Mouse (Mus musculus): ENCODE results near the gene Lrmda. TPM values are rescaled to one million over a fixed set of nuclear protein-coding genes. Genes with fewer than 3 reads are reported as not detected.

Gene Lrmda
- total RNA-seq, 4 experiments from 2014 or later = 1.2 to 2.4 (median 1.3) TPM

DNA sequence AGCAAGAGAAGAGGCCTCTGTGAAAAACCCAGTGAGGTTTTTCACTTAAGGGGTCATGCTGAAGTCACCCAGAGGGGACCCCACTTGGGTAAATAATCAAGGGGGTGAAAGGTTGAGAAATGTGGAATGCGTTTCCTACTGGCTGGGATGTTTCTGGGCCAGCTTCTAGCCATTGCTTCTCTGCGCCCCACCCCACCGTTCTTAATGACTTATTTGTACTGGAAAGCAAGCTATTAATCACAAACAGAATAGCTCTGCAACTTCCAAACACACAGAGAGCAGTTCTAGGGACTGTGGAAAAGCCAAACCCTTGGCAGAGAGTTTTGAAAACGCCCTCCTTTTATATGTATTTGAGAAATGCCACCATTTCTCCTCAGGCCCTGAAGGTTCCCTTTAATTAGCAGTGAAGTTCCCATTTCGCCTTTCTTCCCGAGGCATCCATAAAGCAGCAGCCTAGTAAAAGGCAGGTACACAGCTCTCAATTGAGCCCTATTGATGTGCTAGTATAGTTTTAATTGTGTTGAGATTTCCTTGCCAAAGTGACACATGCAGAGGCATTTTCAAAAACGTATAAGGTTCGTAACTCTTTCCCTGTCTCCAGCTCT lies 70.5 kb downstream of the Lrmda start:
- DNase-seq (ENCODE audit: low spot score in 2 of 2) = no peak

DNA sequence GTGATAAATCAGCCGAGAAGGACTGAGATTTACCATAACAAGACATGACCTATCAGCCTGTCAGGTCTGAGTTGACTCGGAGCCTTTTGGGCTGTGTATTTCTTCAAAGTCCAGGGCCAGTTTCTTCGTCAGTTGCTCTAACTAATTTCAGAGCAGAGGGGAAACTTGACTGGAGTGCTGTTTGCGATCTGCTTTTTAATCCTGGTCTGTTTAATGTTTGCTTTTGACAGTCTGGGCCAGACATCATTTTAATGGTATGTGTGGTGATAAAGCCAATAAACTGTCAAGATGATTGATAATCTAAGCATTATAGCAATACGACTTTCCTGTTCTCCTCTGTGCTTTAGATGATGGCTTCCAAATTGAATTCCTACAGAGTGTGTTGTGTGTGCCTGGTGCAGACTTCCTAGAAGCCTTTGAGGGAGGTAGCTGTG lies 71.3 kb downstream of the Lrmda start:
- no peak for DNase-seq (ENCODE audit: low spot score in 2 of 2)

DNA sequence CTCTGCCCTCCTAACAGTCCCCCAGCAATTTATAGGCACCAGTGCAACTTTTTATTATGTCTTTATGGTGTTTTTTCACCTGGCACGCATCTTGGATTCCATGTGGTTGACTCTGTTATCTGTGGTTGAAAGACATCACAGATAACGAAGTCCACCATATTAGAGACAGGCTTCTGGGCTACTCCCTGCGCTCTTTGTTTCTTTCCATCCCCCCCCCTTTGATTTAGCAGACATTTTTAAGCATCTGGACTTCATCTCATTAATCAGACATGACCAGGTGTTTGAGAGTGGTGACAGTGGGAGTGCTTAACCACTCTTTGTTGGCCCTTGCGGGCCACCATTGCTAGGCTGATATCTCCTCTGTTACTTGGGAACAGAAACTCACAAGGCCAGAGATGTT lies 71.8 kb downstream of the Lrmda start:
- no peak for DNase-seq (ENCODE audit: low spot score in 2 of 2)

DNA sequence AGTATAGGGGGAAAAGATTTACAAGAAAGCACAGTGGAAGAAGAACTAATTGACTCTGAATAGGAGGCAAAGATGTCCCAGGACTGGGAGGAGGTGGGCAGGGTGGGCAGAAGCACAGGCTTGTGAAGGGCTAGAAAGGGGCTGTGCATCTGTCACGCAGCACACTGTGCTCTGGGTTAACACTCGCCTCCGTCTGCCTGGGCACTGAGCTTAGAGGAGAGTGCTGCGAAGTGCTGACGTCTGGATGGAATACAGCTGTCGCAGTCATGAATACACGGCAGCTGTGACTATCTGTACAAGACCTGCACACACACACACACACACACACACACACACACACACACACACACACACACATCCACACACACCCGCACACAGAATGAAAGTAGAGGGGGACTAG lies 73.6 kb downstream of the Lrmda start:
- no peak for DNase-seq (ENCODE audit: low spot score in 2 of 2)

DNA sequence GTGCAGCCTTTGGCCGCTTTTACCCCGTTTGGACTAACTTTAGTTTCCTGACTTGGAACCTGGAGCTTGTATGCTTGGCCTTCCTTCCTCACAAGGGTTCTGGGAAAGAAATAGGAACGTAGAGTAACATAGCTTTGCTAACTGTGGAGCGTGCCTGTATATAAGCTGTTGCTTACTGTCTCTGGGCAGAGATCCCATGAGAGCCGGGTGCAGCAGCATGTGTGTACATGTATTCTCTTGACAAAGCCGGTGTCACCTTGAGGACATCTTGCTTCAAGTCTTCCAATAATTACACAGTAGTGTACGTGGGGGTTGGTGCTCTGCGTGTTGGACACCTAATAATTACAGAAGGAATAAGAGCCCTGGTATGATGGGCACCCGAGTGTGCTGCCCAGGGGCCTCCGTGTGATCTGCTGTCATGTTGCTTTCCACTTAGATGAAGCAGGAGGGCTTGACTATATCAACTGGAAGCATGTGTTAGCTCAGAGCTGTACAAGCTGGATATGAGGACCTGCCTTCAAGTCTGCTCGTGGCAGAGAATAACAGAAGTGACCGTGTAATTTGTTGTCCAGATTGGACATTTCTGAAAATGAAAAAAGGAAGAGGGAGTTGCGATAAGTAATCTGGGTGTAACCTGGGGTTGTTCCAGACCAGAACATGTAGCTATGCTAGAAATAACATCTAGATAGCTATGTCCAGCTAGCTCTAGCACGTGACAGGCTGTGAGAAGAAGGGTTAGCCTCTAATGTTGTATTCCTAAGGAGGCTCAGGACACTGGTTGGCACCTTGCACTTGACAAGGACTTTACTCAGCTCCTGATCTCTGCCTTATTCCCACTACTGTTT lies 82.7 kb downstream of the Lrmda start:
- DNase-seq (ENCODE audit: low spot score in 2 of 2) = no peak

DNA sequence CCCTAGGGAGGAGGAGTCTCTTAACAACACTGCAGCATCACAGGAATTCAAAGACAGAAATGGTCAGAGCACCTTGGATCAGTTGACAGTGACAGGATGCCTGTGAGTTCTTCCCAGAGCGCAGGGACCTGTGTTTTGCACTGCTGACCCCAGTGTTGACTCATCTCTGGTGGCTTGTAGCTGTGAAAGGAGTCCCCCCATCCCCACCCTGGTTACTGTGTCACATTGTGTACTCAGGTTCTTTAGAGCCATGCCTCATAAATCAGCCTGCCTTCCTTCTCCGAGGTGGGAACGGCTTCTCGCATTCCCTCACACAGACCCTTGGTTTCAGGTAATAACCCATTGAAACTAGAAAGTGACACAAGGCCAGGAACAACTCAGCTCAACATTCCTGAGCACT lies 86.3 kb downstream of the Lrmda start:
- DNase-seq (ENCODE audit: low spot score in 2 of 2) = no peak

DNA sequence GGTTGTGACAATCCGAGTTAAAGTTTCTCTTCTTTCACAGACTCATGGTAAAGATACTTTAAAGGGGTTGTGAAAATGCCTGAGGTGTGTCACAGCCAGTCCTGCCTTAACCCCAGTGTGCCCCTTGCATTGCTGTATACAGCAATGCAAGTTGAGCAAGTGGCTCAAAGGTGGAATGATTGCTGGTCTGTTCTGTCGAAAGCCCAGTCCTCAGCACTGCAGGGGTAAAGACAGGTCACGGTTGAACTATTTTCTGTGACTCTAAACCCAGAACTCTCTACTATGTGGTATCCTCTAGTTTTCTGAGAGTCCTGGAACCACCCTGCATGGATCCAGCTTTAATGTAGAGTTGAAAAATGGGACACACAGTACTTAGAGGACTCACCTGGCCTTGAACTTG lies 87.3 kb downstream of the Lrmda start:
- no peak for DNase-seq (ENCODE audit: low spot score in 2 of 2)

DNA sequence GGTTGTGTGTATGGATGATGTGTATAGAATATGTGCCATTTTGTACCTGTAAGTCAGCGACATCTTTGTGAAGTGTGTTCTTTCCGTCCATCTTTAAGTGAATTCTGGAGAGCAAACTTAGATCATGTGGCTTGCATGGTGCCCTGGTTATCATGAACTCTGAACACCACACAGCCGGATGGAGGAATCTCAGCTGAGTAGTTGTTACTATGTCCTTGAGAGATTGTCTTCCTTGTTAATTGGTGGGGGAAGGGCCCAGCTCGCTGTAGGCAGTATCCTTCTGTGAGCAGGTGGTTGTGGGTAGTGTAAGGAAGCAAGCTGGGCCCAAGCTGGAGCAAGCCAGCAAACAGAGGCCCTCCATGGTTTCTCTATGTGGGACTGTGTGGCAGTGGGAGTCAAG lies 89.9 kb downstream of the Lrmda start:
- DNase-seq (ENCODE audit: low spot score in 2 of 2) = no peak

DNA sequence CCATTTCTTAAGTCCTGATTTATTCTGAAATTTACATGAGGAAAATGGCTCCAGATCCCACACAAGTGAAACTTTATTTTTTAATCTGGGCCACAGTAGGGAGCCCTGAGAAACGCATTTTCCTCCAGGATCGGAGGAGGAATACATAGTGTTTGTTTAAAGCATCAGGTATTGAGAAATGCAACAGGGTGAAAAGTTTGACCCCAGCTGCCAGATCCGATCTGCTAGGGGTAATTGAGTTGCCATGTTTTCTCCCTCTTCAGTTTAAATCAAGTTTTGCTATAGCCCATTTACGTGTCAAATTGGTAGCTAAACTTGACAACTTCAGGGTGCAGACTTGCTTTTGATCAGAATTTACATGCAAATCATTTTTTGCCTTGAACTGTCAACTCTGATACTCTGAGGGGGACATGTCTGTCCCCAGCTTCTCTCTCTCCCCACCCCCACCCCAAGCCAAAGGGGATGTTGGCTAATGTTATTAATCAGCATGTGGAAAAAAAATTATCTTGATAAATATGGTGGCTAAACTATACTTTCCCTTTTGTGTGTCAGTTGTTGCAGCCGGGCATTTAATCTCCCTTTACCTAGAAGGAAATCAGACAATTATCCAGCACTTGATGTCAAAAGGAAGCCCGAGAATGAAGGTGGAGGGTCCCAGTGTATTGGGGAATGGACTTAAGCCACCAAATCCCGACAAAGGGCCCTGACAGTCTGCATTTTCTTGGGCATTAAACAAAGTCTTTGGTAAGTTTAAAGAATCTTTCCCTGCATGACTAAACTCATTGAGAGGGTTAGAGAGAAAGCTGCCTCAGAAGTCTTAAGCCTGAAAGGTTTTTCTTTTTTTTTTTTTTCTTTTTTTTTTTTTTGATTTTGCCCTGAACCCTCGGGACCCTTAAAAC lies 94.2 kb downstream of the Lrmda start:
- DNase-seq (ENCODE audit: low spot score in 2 of 2) = no peak

DNA sequence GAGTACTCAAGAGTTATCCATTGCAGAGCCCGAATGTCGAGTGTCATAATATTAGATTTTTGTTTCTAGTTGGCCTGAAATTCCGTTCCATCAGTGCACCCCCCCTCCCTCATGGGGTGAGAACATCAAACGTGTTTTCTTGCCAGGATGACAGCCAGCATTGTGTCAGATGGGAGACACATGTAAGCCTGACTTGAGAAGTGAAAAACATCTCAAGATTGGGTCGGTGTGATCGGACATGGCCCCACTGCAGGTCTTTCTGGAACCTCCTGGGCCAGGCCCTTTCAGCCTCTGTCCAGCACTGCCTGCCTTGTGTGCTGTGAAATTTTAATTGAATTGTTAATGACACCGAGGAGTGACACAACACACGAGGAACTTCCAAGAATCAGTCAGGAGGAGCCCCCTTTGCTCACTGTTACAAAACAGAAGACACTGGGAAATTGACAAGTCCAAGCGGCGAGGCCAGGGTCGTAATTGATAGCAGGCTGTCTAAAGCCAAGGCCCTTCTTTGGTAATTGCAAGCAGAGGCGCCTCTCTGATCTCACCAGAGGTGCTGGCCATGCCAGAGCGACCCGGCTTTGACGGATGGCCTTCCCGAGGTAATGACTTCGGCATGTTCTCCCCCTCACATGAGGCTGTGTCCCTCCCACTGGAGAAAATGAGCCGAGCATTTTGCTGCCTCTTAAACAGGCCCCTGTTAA lies 95.3 kb downstream of the Lrmda start:
- DNase-seq (ENCODE audit: low spot score in 2 of 2) = no peak

DNA sequence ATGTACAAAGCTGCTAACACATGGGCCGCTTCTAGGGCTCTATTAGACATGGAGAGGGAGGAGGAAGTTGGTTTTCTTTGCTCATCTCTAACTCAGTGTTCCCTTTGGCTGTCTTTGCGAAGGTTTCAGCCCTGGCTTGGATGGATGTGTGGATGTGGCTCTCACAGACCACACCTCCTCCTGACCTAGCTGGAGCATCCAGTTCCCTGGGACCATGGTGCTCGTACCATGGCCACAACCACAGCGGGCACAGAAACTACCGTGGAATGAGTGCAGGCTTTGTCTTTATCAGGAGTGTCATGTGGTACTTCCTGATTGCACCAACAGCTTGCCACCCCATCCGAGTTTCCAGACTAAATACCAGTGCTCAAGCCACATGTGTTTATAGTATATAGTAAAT lies 98.6 kb downstream of the Lrmda start:
- no peak for DNase-seq (ENCODE audit: low spot score in 2 of 2)

DNA sequence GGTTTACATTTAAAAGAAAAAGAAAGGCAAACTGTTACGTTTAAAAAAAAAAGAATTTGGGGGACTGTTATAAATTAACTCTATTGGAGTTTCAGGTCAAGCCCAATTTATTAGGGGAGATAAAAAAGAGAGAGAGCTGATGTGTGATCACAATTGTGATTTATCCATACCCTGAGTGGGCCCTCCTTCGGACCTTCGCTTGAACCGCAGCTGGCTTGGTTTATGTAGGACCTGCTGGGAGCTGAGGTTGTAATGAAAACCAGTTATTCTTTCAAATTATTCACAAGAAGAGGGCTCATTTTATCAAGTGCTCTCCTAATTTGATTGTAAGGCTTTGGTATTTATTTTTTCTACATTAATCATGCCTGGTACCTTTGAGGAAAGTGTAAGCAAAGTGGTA lies 99.0 kb downstream of the Lrmda start:
- DNase-seq (ENCODE audit: low spot score in 2 of 2) = no peak

DNA sequence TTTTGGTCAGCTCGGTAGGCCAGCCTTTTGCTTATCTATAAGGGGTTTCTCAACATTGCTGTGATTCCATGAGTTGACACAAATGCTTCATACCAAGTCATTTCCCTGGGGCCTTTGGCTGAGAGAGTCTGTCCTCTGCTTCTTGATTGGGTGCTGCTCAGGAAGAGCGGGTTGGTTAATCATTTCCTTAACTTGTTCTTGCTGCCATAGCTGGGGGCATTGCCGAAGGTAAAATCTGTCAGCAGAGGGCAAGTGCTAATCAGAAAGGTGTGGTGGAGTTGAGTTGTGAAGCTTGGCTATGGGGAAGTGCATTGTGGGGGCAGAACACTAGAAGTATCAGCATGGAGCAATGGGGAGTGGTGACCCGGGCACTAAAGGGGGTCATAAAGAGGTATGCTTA lies 106.8 kb downstream of the Lrmda start:
- DNase-seq (ENCODE audit: low spot score in 2 of 2) = no peak

DNA sequence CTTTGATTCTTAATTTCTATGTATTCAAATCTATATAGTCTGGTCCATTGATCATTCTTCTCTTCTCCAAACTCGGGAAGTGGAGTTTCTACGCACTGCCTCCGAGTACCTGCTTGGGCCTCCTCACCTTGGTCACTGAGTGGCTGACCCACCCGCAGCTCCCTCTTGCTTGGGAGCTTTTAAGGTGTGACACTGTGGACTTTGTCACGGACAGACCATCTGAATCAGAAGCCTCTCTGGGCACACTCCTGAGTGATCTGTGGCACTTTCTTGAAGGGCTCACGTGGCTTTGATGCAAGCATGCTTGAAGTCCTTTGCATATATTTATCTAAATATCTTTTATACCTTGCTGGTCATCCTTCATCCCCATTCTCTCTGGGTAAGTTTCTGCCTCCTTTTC lies 107.3 kb downstream of the Lrmda start:
- no peak for DNase-seq (ENCODE audit: low spot score in 2 of 2)

DNA sequence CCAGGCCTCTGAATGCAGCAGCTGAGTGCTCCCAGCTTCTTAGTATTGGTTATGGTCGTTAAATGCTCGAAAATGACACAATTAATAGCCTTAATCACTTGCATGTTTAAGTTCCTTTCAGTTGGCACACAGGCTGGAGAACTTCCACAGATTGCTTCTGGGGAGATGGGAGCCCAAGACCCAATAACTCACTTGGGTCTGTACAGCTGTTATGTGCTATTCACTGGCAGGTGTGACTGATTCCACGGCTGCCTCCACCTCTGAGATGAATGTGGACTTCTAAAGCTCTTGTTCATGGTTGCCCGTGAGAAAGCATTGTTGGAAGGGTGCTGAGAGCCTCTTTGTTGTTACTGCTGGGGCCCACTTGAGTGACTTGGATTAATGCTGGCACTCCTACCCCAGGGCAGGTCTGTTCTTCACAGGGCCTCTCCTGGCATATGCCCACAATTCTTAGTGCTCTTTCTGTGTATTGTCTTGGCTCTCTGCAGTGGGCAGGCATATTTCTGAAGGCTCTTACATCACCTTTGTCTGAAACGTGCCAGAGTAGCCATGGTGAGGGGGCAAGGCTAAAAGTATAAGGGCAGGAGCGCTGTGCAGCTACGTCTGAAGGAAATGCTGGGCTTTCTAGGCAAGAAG lies 111.6 kb downstream of the Lrmda start:
- DNase-seq (ENCODE audit: low spot score in 2 of 2) = no peak

DNA sequence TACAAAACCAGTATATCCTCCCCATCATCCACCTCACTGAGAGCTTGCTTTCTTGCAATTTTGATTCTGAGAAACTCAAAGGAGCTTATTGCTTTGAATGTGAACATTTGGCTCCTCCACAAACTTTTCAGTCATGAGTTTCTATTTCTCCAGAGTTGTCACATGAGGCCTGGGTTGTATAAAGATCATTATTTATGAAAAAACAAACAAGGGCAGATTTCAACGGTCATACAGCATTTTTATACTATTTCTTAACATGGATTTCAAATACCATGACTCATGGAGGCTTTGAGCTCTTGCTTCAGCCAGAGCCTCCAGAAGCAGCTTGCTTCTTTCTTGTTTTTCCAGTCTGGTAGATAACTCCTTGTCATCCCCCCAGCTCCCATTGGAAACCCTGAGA lies 119.8 kb downstream of the Lrmda start:
- DNase-seq (ENCODE audit: low spot score in 2 of 2) = no peak

DNA sequence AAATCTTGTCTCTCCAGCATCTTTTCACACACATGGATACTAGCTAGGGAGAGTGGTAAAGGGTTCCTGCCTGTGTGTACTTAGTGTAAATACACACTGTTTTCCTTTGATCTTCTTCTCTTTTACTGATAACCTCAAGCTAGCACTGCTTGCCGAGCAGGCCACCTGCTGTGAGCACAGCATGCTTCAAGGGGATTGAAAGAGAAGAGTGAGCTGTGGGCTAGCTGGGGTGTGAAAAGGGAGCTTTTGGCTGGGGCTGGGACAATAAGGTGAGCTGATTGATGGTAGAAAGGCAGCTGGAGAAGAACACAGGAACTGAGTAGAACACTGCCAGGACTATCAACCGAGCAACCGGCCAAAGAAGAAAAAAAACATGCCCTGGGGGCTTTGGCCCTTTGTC lies 124.5 kb downstream of the Lrmda start:
- DNase-seq (ENCODE audit: low spot score in 2 of 2) = no peak

DNA sequence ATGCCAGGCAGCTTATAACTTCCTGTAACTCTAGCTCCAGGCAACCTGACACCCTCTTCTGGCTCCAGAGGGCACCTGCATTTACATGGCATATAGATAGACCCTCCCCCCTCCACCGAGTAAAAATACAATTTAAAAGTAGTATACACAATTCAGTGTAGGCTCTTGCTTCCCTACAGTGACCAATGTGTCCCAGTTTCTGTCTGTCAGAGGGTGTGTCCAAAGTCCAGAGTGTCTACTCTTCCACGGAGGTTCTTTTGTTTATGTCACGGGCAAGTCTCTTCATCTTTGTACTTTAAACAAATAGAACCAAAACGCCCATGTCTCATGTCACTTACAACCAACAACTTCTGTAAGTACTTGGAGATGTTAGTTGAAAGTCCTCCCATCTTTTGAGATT lies 126.4 kb downstream of the Lrmda start:
- DNase-seq (ENCODE audit: low spot score in 2 of 2) = no peak

DNA sequence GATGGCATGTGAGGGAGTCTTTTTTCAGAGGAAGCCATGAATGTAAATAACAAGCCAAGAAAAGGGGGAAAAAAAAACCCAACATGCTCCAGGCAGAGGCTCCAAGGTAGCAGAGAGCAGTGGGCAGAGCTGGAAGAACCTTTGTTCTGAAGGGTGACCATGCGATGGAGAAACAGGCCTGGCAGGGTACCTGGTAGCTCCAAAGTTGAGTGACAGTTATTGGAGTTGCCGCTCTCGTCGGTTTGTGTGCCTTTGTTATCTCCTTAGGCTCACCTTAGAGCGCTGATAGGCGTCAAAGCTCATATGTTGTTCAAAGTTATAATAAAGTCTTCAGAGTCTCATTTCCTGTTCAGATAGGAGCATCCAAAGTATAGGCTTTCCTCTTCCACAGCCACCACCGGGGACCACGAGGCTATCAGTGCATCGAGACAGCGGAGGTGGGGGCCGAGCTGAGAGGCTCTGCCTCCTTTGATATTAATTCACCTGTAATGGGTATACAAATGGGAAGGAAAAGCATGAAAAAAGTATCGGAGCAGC lies 127.1 kb downstream of the Lrmda start:
- no peak for DNase-seq (ENCODE audit: low spot score in 2 of 2)

DNA sequence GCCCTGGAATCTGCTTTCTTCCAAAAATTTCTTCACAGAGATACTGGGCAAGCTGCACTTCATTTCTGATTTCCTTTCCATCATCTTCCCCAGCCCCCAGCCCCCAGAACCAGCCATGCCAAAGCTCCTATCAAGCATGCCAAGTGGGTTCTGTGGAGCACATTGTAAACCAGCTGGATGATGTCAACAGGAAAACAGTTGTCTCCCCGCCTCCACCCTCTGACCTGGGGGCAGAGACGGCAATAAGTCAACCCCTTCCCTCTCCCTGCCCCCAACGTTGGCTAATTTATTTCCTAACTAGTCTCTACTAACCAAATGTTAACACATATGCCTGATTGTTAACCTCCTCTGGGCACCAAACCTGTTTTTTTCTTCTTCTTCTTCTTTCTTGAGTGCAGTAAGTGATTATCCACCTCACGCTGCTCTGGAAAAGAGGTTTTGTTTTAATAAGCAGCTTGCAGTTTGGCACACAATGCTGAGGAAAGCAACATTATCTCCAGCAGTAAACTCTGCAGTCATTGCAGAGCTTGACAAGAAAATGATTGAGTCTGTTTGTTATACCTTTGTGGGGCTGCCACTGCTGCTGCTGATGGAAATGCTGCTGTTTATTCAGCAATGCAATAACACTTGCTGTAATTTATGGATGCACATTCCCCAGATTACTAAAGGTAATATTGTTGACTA lies 128.0 kb downstream of the Lrmda start:
- DNase-seq (ENCODE audit: low spot score in 2 of 2) = no peak

All from left cerebral cortex, adult 8-10 months (tissue).